Mouse (Mus musculus): ENCODE results near the gene Clec4n. TPM values are rescaled to one million over a fixed set of nuclear protein-coding genes. Genes with fewer than 3 reads are reported as not detected.
"Not testable (repeated sequence)": the region's sequence is repeated elsewhere in the genome, so short reads cannot be mapped to it uniquely, and the experiment has no call there.

Clec4n gene
- total RNA-seq, 2 experiments from 2014 or later: not detected

- DNase-seq: no peak
- intact Hi-C loops (cut with DNase I): no loop called here
Measured at GRCm38 (mm10) chr6:123289753-123290152, 60.1 kb downstream of the Clec4n start, which contains the start of gene Clec4e. TSS of gene Clec4e (minus strand) at chr6:123289870.

GRCm38 (mm10) chr6:123292751-123293400 is 63.2 kb downstream of the Clec4n start:
- intact Hi-C loops (cut with DNase I): no loop called here
- no peak for DNase-seq

- DNase-seq; intact Hi-C loops (cut with DNase I): not testable (repeated sequence)
Measured at GRCm38 (mm10) chr6:123293509-123293908, 63.9 kb downstream of the Clec4n start.

Other genes starting within 250 kb of the Clec4n start
- not detected for gene Clec4a4, start 239.5 kb upstream of the Clec4n start, total RNA-seq (2021)
- gene Clec4b1, start 179.9 kb upstream of the Clec4n start, total RNA-seq (2021): not detected
- 1 to 10 TPM in 1 of 2 experiments, under 1 TPM in 1; 0.54 to 1.1 TPM for gene Clec4a2, start 123.4 kb upstream of the Clec4n start, total RNA-seq (2021)
- gene Clec4b2, start 57.0 kb upstream of the Clec4n start, total RNA-seq (2021): not detected
- gene Clec4d, start 32.3 kb downstream of the Clec4n start, total RNA-seq (2021): not detected
- gene Clec4e, start 60.0 kb downstream of the Clec4n start, total RNA-seq (2021): not detected
- gene Vmn2r19, start 78.5 kb downstream of the Clec4n start, total RNA-seq (2021): not detected
- gene Vmn2r20, start 188.3 kb downstream of the Clec4n start, total RNA-seq (2021): not detected

Data from gastrocnemius, postnatal 36 days (tissue).